Mouse (Mus musculus) midbrain, embryonic 15.5 days (tissue): ENCODE results near the gene Pomc. TPM values are rescaled to one million over a fixed set of nuclear protein-coding genes. Genes with fewer than 3 reads are reported as not detected.

ENCODE experiments used
- ATAC-seq: fragments of 200-750 bp; cut with Nextera tagmentation; replicated peaks from 2 replicates; pipeline ENCODE4 v1.8.0; 2017; ENCODE audit warnings: moderate TSS enrichment
- H3K27ac ChIP-seq: fragments of 300-500 bp; sonication (generic); 2 replicates; pipeline ENCODE4 v1.5.1; 2015; ENCODE audit warnings: mild to moderate bottlenecking, inconsistent platforms
- H3K27me3 ChIP-seq: fragments of 300-500 bp; sonication (generic); replicated peaks from 2 replicates; pipeline ENCODE4 v1.6.1; 2015; ENCODE audit warnings: inconsistent platforms
- H3K36me3 ChIP-seq: fragments of 300-500 bp; sonication (generic); replicated peaks from 2 replicates; pipeline ENCODE4 v1.6.1; 2015; ENCODE audit warnings: inconsistent platforms
- H3K4me1 ChIP-seq: fragments of 300-500 bp; sonication (generic); 2 replicates; pipeline ENCODE4 v1.6.1; 2015; ENCODE audit warnings: inconsistent platforms
- H3K4me2 ChIP-seq: fragments of 300-500 bp; sonication (generic); 2 replicates; pipeline ENCODE4 v1.6.1; 2015; ENCODE audit warnings: inconsistent platforms, mild to moderate bottlenecking, moderate library complexity
- H3K4me3 ChIP-seq: fragments of 300-500 bp; sonication (generic); 2 replicates; pipeline ENCODE4 v1.5.1; 2015; ENCODE audit warnings: mild to moderate bottlenecking, inconsistent platforms
- H3K9ac ChIP-seq: fragments of 300-500 bp; sonication (generic); 2 replicates; pipeline ENCODE4 v1.6.1; 2015; ENCODE audit warnings: mild to moderate bottlenecking, inconsistent platforms
- H3K9me3 ChIP-seq: fragments of 300-500 bp; sonication (generic); 2 replicates; pipeline ENCODE4 v1.6.1; 2016; ENCODE audit warnings: inconsistent platforms
- whole genome bisulfite sequencing: fragments of 180-500 bp; shearing (Covaris S2); methylation state at CpG from one replicate; pipeline ENCODE4 v1.1.7; 2015; ENCODE audit warnings: mixed read lengths; 5-methylcytosine and 5-hydroxymethylcytosine counted together
- polyA plus RNA-seq: library from polyadenylated mRNA; unstranded; fragments of >200 nt; fragmentation: Nextera tagmentation; extraction: Ambion mirVana; gene quantifications from 2 replicates; pipeline ENCODE4 v1.2.1, GENCODE M21; 2015

Pomc gene
- polyA plus RNA-seq, 1 experiment from 2014 or later, result 5.0 TPM

- Histone ChIP-seq H3K27ac (peak overlapping the region; percentile 42), H3K9ac (peak overlapping the region; percentile 41), H3K9me3 (no peaks in the 10 kb centered on the region), H3K27me3 (no peaks in the 10 kb centered on the region), H3K4me2 (peak overlapping the region; percentile 57), H3K4me3 (peak overlapping the region; percentile 34), H3K4me1 (peaks cover 12% of the 10 kb centered on the region), H3K36me3 (peaks cover 19% of the 10 kb centered on the region)
- 2% methylated on average over 40 of the region's 41 CpGs for WGBS
- ATAC-seq, result peak; percentile 84
These were observed 26.8 kb downstream of the Pomc start for GRCm38 (mm10) chr12:3981350-3982131.

- peaks cover 13% of the 10 kb centered on the region for H3K36me3 ChIP-seq
- peak overlapping the region; percentile 42 for H3K27ac ChIP-seq
- no peak; the same call in 1 of the 2 replicates for ATAC-seq
- H3K27me3 ChIP-seq, result no peaks in the 10 kb centered on the region
- peak overlapping the region; percentile 41; the same call in 1 of the 2 replicates for H3K9ac ChIP-seq
- peaks cover 12% of the 10 kb centered on the region for H3K4me1 ChIP-seq
- WGBS, result 28% methylated on average over 6 of the region's 6 CpGs
- peak overlapping the region; percentile 57 for H3K4me2 ChIP-seq
- H3K9me3 ChIP-seq, result no peaks in the 10 kb centered on the region
- H3K4me3 ChIP-seq, result peak overlapping the region; percentile 34
These were observed 27.5 kb downstream of the Pomc start for GRCm38 (mm10) chr12:3982257-3982656.

GRCm38 (mm10) chr12:3983736-3984135 lies 29.0 kb downstream of the Pomc start:
- Histone ChIP-seq H3K27ac (no peak overlapping the region), H3K27me3 (no peaks in the 10 kb centered on the region), H3K9me3 (no peaks in the 10 kb centered on the region), H3K4me2 (no peak overlapping the region), H3K4me1 (peaks cover 12% of the 10 kb centered on the region), H3K9ac (no peak overlapping the region), H3K36me3 (no peaks in the 10 kb centered on the region; the same call in 1 of the 2 replicates), H3K4me3 (no peak overlapping the region)
- ATAC-seq, result no peak
- 0% methylated on average over 1 of the region's 1 CpGs for WGBS

DNA sequence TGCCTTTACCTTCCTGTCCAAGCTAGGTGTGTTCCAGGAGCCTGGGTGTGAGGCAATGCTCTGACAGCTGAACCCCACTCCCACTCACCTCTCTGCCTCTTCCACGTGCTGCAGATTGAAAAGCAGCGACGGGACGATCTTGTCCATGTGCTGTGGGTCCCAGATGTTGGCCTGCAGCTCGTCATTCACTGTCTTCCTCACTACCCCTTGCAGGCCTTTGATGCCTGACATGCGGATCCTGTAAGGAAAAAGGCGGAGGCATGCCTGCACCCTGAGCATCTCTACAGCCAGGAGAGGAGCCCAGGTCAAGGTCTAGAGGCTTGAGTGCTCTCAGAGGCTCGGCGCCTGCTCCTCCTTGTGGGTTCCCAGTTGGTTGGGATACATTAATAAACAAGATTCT lies 29.7 kb downstream of the Pomc start:
- Histone ChIP-seq H3K4me2 (no peak overlapping the region), H3K4me3 (no peak overlapping the region), H3K27me3 (no peaks in the 10 kb centered on the region), H3K36me3 (no peaks in the 10 kb centered on the region; the same call in 1 of the 2 replicates), H3K9me3 (no peaks in the 10 kb centered on the region), H3K4me1 (peaks cover 12% of the 10 kb centered on the region), H3K27ac (no peak overlapping the region), H3K9ac (no peak overlapping the region)
- 86% methylated on average over 9 of the region's 9 CpGs for WGBS
- no peak for ATAC-seq

DNA sequence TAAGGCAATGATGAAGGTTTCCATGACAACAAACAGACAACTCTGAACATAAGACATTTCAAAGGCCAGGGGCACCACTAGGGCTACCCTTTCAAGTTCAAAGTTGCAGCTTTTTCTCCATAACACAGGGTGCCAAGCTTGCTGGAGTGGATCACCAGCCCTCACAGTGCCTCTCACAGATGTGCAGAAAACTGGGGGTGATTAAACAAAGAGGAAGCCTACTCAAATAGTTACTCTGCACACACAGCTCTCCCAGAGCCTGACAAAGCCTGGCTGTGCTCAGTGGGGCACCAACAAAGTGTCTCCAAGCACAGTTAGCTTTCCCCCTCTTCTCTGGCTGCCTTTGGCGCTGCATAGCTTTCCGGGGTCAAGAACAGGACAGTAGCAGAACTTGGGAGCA lies 35.2 kb downstream of the Pomc start:
- H3K4me2 ChIP-seq, result no peak overlapping the region
- 0 out of 2 replicates have a peak, but pooled peaks have one; percentile 33 for ATAC-seq
- no peak overlapping the region for H3K9ac ChIP-seq
- peak overlapping the region; percentile 34; the same call in 1 of the 2 replicates for H3K27ac ChIP-seq
- 62% methylated on average over 2 of the region's 2 CpGs for WGBS
- no peaks in the 10 kb centered on the region for H3K27me3 ChIP-seq
- no peaks in the 10 kb centered on the region for H3K9me3 ChIP-seq
- no peak overlapping the region for H3K4me3 ChIP-seq
- peaks cover 4% of the 10 kb centered on the region; the same call in 1 of the 2 replicates for H3K4me1 ChIP-seq
- H3K36me3 ChIP-seq, result no peaks in the 10 kb centered on the region; the same call in 1 of the 2 replicates

DNA sequence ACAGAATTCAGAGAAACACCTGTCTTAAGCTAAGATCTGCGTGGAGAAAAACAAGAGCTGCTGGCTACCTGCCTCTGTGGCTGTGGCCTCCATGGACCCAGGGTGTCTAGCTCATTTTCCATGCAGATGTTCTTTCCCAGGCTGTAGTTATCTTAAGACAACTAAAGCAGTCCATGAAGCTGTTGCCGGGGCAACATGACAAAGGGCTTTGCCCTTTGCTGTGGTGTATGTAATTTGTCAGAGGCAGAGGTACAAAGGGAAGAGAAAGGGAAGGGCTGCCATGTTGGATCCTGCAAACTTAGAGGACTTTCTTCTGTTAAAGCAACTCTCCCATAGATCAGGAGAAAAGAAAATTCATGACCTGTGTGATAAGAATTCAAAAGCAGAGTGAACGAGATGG lies 36.3 kb downstream of the Pomc start:
- Histone ChIP-seq H3K27ac (no peak overlapping the region), H3K9ac (no peak overlapping the region), H3K36me3 (0 out of 2 replicates have a peak, but pooled peaks cover 1% of the 10 kb centered on the region), H3K4me3 (no peak overlapping the region), H3K27me3 (no peaks in the 10 kb centered on the region), H3K4me2 (no peak overlapping the region), H3K9me3 (no peaks in the 10 kb centered on the region), H3K4me1 (peaks cover 4% of the 10 kb centered on the region; the same call in 1 of the 2 replicates)
- WGBS, result 78% methylated on average over 3 of the region's 3 CpGs
- no peak for ATAC-seq

GRCm38 (mm10) chr12:3996749-3997148 lies 42.0 kb downstream of the Pomc start:
- ATAC-seq, result no peak
- Histone ChIP-seq H3K4me3 (no peak overlapping the region), H3K9me3 (no peaks in the 10 kb centered on the region), H3K27ac (no peak overlapping the region), H3K4me2 (no peak overlapping the region), H3K4me1 (no peaks in the 10 kb centered on the region), H3K9ac (no peak overlapping the region), H3K27me3 (no peaks in the 10 kb centered on the region), H3K36me3 (0 out of 2 replicates have a peak, but pooled peaks cover 6% of the 10 kb centered on the region)
- WGBS, result 74% methylated on average over 9 of the region's 9 CpGs

- Histone ChIP-seq H3K9ac (no peak overlapping the region), H3K4me1 (no peaks in the 10 kb centered on the region), H3K27ac (no peak overlapping the region), H3K27me3 (no peaks in the 10 kb centered on the region), H3K36me3 (0 out of 2 replicates have a peak, but pooled peaks cover 6% of the 10 kb centered on the region), H3K4me3 (no peak overlapping the region), H3K4me2 (no peak overlapping the region), H3K9me3 (no peaks in the 10 kb centered on the region)
- WGBS, result 98% methylated on average over 5 of the region's 5 CpGs
- no peak for ATAC-seq
These were observed 45.7 kb downstream of the Pomc start for GRCm38 (mm10) chr12:4000406-4000805.

DNA sequence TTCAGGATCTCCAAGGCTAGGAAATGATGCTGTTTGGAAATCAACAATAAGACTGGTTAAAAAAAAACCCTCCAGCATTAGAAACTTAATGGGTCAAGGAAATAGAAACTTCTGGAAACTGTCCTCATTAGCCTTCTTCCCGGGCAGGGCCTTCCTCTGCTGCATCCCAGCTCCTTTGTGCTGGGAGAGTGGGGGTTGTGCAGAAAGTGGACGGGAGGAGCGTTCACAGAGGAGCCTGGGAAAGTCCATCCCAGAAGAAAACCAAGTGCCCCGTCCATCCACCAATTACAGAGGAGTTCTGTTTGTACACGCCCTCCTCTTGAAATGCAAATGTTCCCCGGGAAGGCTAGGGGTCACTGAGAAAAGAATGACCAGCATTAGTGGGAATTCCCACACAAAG lies 49.9 kb downstream of the Pomc start:
- no peak for ATAC-seq
- H3K9me3 ChIP-seq, result no peaks in the 10 kb centered on the region
- WGBS, result 14% methylated on average over 6 of the region's 6 CpGs

DNA sequence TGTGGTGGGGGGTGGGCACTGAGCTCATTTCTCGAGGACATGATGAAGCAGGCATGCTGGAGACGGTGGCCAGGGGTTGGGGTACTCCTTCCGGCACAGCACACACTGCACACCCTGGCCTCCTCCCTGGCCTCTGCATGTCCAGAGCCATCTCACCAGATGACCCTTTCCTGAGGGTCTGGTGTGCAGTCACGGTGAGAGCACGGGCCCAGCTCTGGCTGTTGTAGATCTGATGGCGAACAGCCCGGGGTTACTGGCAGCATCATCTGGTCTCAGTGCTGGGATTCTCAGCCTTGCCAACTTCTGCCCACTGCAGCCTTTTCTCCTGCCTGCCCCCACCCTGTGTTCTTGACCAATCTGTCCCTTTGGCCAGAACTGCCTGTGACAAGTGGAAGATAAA lies 51.3 kb downstream of the Pomc start:
- Histone ChIP-seq H3K4me3 (no peak overlapping the region), H3K4me1 (peaks cover 26% of the 10 kb centered on the region; the same call in 1 of the 2 replicates), H3K27me3 (no peaks in the 10 kb centered on the region), H3K9me3 (no peaks in the 10 kb centered on the region), H3K27ac (0 out of 2 replicates have a peak overlapping the region, but pooled peaks have one; percentile 14), H3K4me2 (no peak overlapping the region), H3K9ac (no peak overlapping the region), H3K36me3 (no peaks in the 10 kb centered on the region)
- WGBS, result 90% methylated on average over 7 of the region's 7 CpGs
- peak; percentile 37; the same call in 1 of the 2 replicates for ATAC-seq

More for the DNA sequence above, 49.9 kb downstream of the Pomc start:
- no peak overlapping the region for H3K9ac ChIP-seq
- H3K27me3 ChIP-seq, result no peaks in the 10 kb centered on the region
- no peak overlapping the region for H3K4me2 ChIP-seq
- H3K4me1 ChIP-seq, result peaks cover 26% of the 10 kb centered on the region; the same call in 1 of the 2 replicates
- H3K4me3 ChIP-seq, result no peak overlapping the region
- no peak overlapping the region for H3K27ac ChIP-seq
- H3K36me3 ChIP-seq, result 0 out of 2 replicates have a peak, but pooled peaks cover 3% of the 10 kb centered on the region

- peaks cover 26% of the 10 kb centered on the region; the same call in 1 of the 2 replicates for H3K4me1 ChIP-seq
- H3K27me3 ChIP-seq, result no peaks in the 10 kb centered on the region
- H3K36me3 ChIP-seq, result no peaks in the 10 kb centered on the region
- H3K9me3 ChIP-seq, result no peaks in the 10 kb centered on the region
- 56% methylated on average over 4 of the region's 4 CpGs for WGBS
- H3K4me2 ChIP-seq, result no peak overlapping the region
- H3K27ac ChIP-seq, result peak overlapping the region; percentile 39; the same call in 1 of the 2 replicates
- no peak overlapping the region for H3K4me3 ChIP-seq
- no peak overlapping the region for H3K9ac ChIP-seq
- peak; percentile 40; the same call in 1 of the 2 replicates for ATAC-seq
These were observed 52.4 kb downstream of the Pomc start for GRCm38 (mm10) chr12:4007181-4007580.

DNA sequence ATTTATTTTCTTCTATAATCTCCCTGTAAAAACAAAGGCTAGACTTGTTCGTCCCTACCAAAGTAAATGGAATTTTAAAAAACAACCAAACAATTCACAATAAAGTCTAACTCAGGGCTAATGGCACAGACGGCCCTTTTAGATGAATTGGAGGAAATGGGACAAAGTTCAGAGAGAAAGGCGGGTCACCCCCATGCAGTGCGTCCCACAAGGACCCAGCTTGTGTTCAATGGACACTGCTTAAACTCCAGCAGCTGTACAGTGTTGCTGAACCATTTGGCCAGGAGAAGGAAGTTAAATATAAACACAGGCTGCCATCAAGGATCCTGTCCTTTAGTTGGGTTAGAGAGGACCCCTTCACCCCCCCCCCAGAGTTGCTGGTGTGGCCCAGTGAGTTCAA lies 53.0 kb downstream of the Pomc start:
- Histone ChIP-seq H3K4me3 (no peak overlapping the region), H3K27me3 (no peaks in the 10 kb centered on the region), H3K4me2 (no peak overlapping the region), H3K9ac (no peak overlapping the region), H3K36me3 (no peaks in the 10 kb centered on the region), H3K9me3 (no peaks in the 10 kb centered on the region), H3K27ac (no peak overlapping the region), H3K4me1 (peaks cover 26% of the 10 kb centered on the region; the same call in 1 of the 2 replicates)
- no peak for ATAC-seq
- WGBS, result 64% methylated on average over 4 of the region's 4 CpGs
